Mouse (Mus musculus) erythroid progenitor cell, adult 5-6 weeks (primary cell): ENCODE results near the gene Prrxl1. TPM values are rescaled to one million over a fixed set of nuclear protein-coding genes. Genes with fewer than 3 reads are reported as not detected.

Experiments used
- ATAC-seq: replicated peaks from 2 replicates; pipeline ENCODE4 v1.8.0; 2016; ENCODE audit warnings: moderate number of reproducible peaks, mild to moderate bottlenecking, moderate TSS enrichment, inconsistent platforms; ENCODE audit not compliant: poor library complexity, low FRiP score, severe bottlenecking
- total RNA-seq, 2 experiments: library from RNA; stranded (forward) in 1 of 2; stranded (reverse) in 1 of 2; fragments of 150-400 nt in 1 of 2; fragments of 186-747, 209-891 nt in 1 of 2; gene quantifications; 2 replicates each; pipeline versions ENCODE4 v1.2.3 to v1.2.4; 2015 to 2017; ENCODE audit warnings: low replicate concordance in 2 of 2

Gene Prrxl1
- total RNA-seq, 2 experiments from 2014 or later = not detected

DNA sequence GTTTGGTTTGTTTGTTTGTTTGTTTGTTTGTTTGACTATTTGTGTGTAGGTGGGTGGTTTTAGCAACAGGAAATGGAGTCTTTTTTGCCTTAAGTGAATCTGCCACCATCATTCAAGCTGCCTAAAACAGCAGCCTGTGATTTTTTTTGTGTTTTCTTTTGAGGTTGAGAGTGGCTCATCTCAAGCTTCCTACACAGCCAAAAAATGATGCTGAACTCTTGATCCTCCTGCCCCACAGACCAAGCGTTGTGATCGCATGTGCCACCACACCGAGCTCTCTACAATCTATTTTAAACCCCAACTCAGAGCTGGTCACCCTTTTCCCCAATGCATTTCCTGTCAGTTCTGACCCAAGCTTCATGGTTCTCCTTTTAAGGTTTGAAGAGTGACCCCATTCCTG is 99.3 kb downstream of the Prrxl1 start:
- no peak for ATAC-seq

Other genes starting within 250 kb of the Prrxl1 start
- not detected in 2 replicates for gene 1700024G13Rik, start 211.0 kb upstream of the Prrxl1 start, total RNA-seq (2015; ENCODE audit: low replicate concordance)
- not detected in 2 replicates for gene 1700024G13Rik, start 211.0 kb upstream of the Prrxl1 start, total RNA-seq (2017; ENCODE audit: low replicate concordance)
- gene Slc18a3, start 134.6 kb upstream of the Prrxl1 start, total RNA-seq (2015; ENCODE audit: low replicate concordance) = not detected in 2 replicates
- gene Slc18a3, start 134.6 kb upstream of the Prrxl1 start, total RNA-seq (2017; ENCODE audit: low replicate concordance) = not detected in 2 replicates
- not detected in 2 replicates for gene Chat, start 133.4 kb upstream of the Prrxl1 start, total RNA-seq (2015; ENCODE audit: low replicate concordance)
- not detected in 2 replicates for gene Chat, start 133.4 kb upstream of the Prrxl1 start, total RNA-seq (2017; ENCODE audit: low replicate concordance)
- gene Ercc6, start 85.9 kb upstream of the Prrxl1 start, total RNA-seq (2015; ENCODE audit: low replicate concordance) = 4.7 and 5.9 TPM in 2 replicates
- gene Ercc6, start 85.9 kb upstream of the Prrxl1 start, total RNA-seq (2017; ENCODE audit: low replicate concordance) = 5.3 and 6.0 TPM in 2 replicates
- gene 3425401B19Rik, start 85.9 kb downstream of the Prrxl1 start, total RNA-seq (2015; ENCODE audit: low replicate concordance) = not detected in 2 replicates
- gene 3425401B19Rik, start 85.9 kb downstream of the Prrxl1 start, total RNA-seq (2017; ENCODE audit: low replicate concordance) = not detected in 2 replicates
- 1.8 and 4.6 TPM in 2 replicates for gene Tmem273, start 186.6 kb downstream of the Prrxl1 start, total RNA-seq (2015; ENCODE audit: low replicate concordance)
- gene Tmem273, start 186.6 kb downstream of the Prrxl1 start, total RNA-seq (2017; ENCODE audit: low replicate concordance) = 1.3 and 15.4 TPM in 2 replicates
- gene Fam170b, start 234.6 kb downstream of the Prrxl1 start, total RNA-seq (2015; ENCODE audit: low replicate concordance) = not detected in 2 replicates
- not detected in 2 replicates for gene Fam170b, start 234.6 kb downstream of the Prrxl1 start, total RNA-seq (2017; ENCODE audit: low replicate concordance)